Mouse (Mus musculus): ENCODE results near the gene Hoxd9.

The Hoxd9 gene

GRCm38 (mm10) chr2:74685059-74685603 is 12.4 kb upstream of the Hoxd9 start:
- no peak for DNase-seq

GRCm38 (mm10) chr2:74686301-74686987 is 11.1 kb upstream of the Hoxd9 start:
- no peak for DNase-seq

GRCm38 (mm10) chr2:74686988-74687697 is 10.4 kb upstream of the Hoxd9 start:
- no peak for DNase-seq

- DNase-seq: no peak
Observed at GRCm38 (mm10) chr2:74687698-74688555, 9.6 kb upstream of the Hoxd9 start.

GRCm38 (mm10) chr2:74688795-74689573 is 8.5 kb upstream of the Hoxd9 start:
- no peak for DNase-seq

- no peak for DNase-seq
Observed at GRCm38 (mm10) chr2:74689574-74690337, 7.8 kb upstream of the Hoxd9 start.

- no peak for DNase-seq
Observed at GRCm38 (mm10) chr2:74690338-74690716, 7.2 kb upstream of the Hoxd9 start.

- DNase-seq: no peak
Observed at GRCm38 (mm10) chr2:74691022-74691951, 6.2 kb upstream of the Hoxd9 start, which contains the start of gene Hoxd10. TSS of gene Hoxd10 (plus strand) at chr2:74691924.

GRCm38 (mm10) chr2:74691995-74692807 is 5.3 kb upstream of the Hoxd9 start:
- no peak for DNase-seq

GRCm38 (mm10) chr2:74692808-74693431 is 4.6 kb upstream of the Hoxd9 start:
- DNase-seq: no peak

GRCm38 (mm10) chr2:74693432-74693827 is 4.1 kb upstream of the Hoxd9 start:
- no peak for DNase-seq

- DNase-seq: no peak
Observed at GRCm38 (mm10) chr2:74694066-74694465, 3.5 kb upstream of the Hoxd9 start.

GRCm38 (mm10) chr2:74695383-74695782 is 2.1 kb upstream of the Hoxd9 start:
- DNase-seq: no peak

GRCm38 (mm10) chr2:74695813-74696430 is 1.6 kb upstream of the Hoxd9 start:
- DNase-seq: no peak

- DNase-seq: no peak
Observed at GRCm38 (mm10) chr2:74696442-74697335, 838 bp upstream of the Hoxd9 start.

- no peak for DNase-seq
Observed at GRCm38 (mm10) chr2:74698201-74699052, 900 bp downstream of the Hoxd9 start.

Measured in thymus, postnatal 36 days (tissue).